Mouse (Mus musculus) bone marrow macrophage, adult 2 months (primary cell): ENCODE results near the gene Ensa.
"Not testable (repeated sequence)": the region's sequence is repeated elsewhere in the genome, so short reads cannot be mapped to it uniquely, and the experiment has no call there.

Source experiments
- CTCF ChIP-seq: IDR thresholded peaks from 2 replicates; pipeline ENCODE4 v1.5.1; 2012; ENCODE audit warnings: low read depth, mild to moderate bottlenecking, low read length, moderate library complexity
- POLR2A ChIP-seq: IDR thresholded peaks from 2 replicates; pipeline ENCODE4 v1.6.1; 2012; ENCODE audit warnings: mild to moderate bottlenecking, low read depth, low read length, borderline replicate concordance

- not testable (repeated sequence) for TF ChIP-seq CTCF, POLR2A
These were observed 2.4 kb upstream of the Ensa start for GRCm38 (mm10) chr3:95622421-95622820.
